Mouse (Mus musculus): ENCODE data around the gene Evi5l. TPM values are rescaled to one million over a fixed set of nuclear protein-coding genes. Genes with fewer than 3 reads are reported as not detected.
A peak's percentile ranks its signal among the peaks of the same experiment; 100 is the strongest.

Gene Evi5l
- polyA plus RNA-seq, 1 experiment = 5.7 TPM

GRCm38 (mm10) chr8:4239193-4239890 is 73.0 kb downstream of the Evi5l start:
- Histone ChIP-seq H3K27ac (ENCODE audit: insufficient read depth, low read length) (no peak overlapping the region), H3K27me3 (ENCODE audit: control insufficient read depth, insufficient read depth, low read length, poor library complexity, severe bottlenecking) (no peaks in the 10 kb centered on the region), H3K9ac (ENCODE audit: low read depth, poor library complexity, severe bottlenecking) (peak overlapping the region; percentile 74), H3K36me3 (ENCODE audit: control insufficient read depth, insufficient read depth, low read length, poor library complexity, severe bottlenecking) (peaks cover 15% of the 10 kb centered on the region), H3K4me3 (ENCODE audit: low read depth, low read length) (peak overlapping the region; percentile 85), H3K9me3 (replicated peaks; ENCODE audit: control insufficient read depth, insufficient read depth, low read length, poor library complexity, severe bottlenecking) (no peaks in the 10 kb centered on the region), H3K4me1 (ENCODE audit: control insufficient read depth, insufficient read depth, low read length) (no peaks in the 10 kb centered on the region)
- no peak for TF ChIP-seq CTCF (IDR thresholded peaks at IDR 0.05; ENCODE audit: low read depth, low read length)
- no peak for TF ChIP-seq POLR2A (IDR thresholded peaks at IDR 0.05; ENCODE audit: insufficient read depth, low read length)
- no peak for TF ChIP-seq EP300 (IDR thresholded peaks at IDR 0.05; ENCODE audit: insufficient read depth, low read depth, low read length)

GRCm38 (mm10) chr8:4245061-4245460 is 78.7 kb downstream of the Evi5l start:
- Histone ChIP-seq H3K27ac (ENCODE audit: insufficient read depth, low read length) (no peak overlapping the region), H3K4me3 (ENCODE audit: low read depth, low read length) (no peak overlapping the region), H3K9ac (ENCODE audit: low read depth, poor library complexity, severe bottlenecking) (no peak overlapping the region), H3K36me3 (ENCODE audit: control insufficient read depth, insufficient read depth, low read length, poor library complexity, severe bottlenecking) (peaks cover 33% of the 10 kb centered on the region), H3K4me1 (ENCODE audit: control insufficient read depth, insufficient read depth, low read length) (no peaks in the 10 kb centered on the region), H3K27me3 (ENCODE audit: control insufficient read depth, insufficient read depth, low read length, poor library complexity, severe bottlenecking) (no peaks in the 10 kb centered on the region), H3K9me3 (replicated peaks; ENCODE audit: control insufficient read depth, insufficient read depth, low read length, poor library complexity, severe bottlenecking) (no peaks in the 10 kb centered on the region)
- TF ChIP-seq CTCF (IDR thresholded peaks at IDR 0.05; ENCODE audit: low read depth, low read length) = no peak
- no peak for TF ChIP-seq POLR2A (IDR thresholded peaks at IDR 0.05; ENCODE audit: insufficient read depth, low read length)
- no peak for TF ChIP-seq EP300 (IDR thresholded peaks at IDR 0.05; ENCODE audit: insufficient read depth, low read depth, low read length)

DNA sequence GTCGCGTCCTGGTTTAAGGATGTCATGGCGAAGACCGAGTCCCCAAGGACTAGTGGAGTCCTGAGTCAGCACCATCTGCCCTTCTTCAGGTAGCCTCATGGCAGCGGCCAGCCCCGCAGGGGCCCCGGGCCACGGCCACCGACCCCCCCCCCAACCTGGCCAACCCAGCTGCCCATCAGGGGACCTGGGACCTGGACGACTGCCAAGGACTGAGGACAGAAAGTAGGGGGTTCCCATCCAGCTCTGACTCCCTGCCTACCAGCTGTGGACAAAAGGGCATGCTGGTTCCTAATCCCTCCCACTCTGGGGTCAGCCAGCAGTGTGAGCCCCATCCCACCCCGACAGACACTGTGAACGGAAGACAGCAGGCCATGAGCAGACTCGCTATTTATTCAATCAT is 79.4 kb downstream of the Evi5l start:
- peaks cover 33% of the 10 kb centered on the region for H3K36me3 ChIP-seq (ENCODE audit: control insufficient read depth, insufficient read depth, low read length, poor library complexity, severe bottlenecking)
- no peak overlapping the region for H3K9ac ChIP-seq (ENCODE audit: low read depth, poor library complexity, severe bottlenecking)
- no peaks in the 10 kb centered on the region for H3K9me3 ChIP-seq (replicated peaks; ENCODE audit: control insufficient read depth, insufficient read depth, low read length, poor library complexity, severe bottlenecking)
- no peaks in the 10 kb centered on the region for H3K4me1 ChIP-seq (ENCODE audit: control insufficient read depth, insufficient read depth, low read length)
- TF ChIP-seq EP300 (IDR thresholded peaks at IDR 0.05; ENCODE audit: insufficient read depth, low read depth, low read length) (no peak), CTCF (IDR thresholded peaks at IDR 0.05; ENCODE audit: low read depth, low read length) (no peak), POLR2A (IDR thresholded peaks at IDR 0.05; ENCODE audit: insufficient read depth, low read length) (no peak)
- H3K4me3 ChIP-seq (ENCODE audit: low read depth, low read length) = no peak overlapping the region
- H3K27me3 ChIP-seq (ENCODE audit: control insufficient read depth, insufficient read depth, low read length, poor library complexity, severe bottlenecking) = no peaks in the 10 kb centered on the region
- H3K27ac ChIP-seq (ENCODE audit: insufficient read depth, low read length) = no peak overlapping the region

- Histone ChIP-seq H3K4me3 (ENCODE audit: low read depth, low read length) (no peak overlapping the region), H3K9me3 (replicated peaks; ENCODE audit: control insufficient read depth, insufficient read depth, low read length, poor library complexity, severe bottlenecking) (no peaks in the 10 kb centered on the region), H3K9ac (ENCODE audit: low read depth, poor library complexity, severe bottlenecking) (no peak overlapping the region), H3K36me3 (ENCODE audit: control insufficient read depth, insufficient read depth, low read length, poor library complexity, severe bottlenecking) (peaks cover 33% of the 10 kb centered on the region), H3K27me3 (ENCODE audit: control insufficient read depth, insufficient read depth, low read length, poor library complexity, severe bottlenecking) (no peaks in the 10 kb centered on the region), H3K27ac (ENCODE audit: insufficient read depth, low read length) (no peak overlapping the region), H3K4me1 (ENCODE audit: control insufficient read depth, insufficient read depth, low read length) (no peaks in the 10 kb centered on the region)
- no peak for TF ChIP-seq POLR2A (IDR thresholded peaks at IDR 0.05; ENCODE audit: insufficient read depth, low read length)
- no peak for TF ChIP-seq EP300 (IDR thresholded peaks at IDR 0.05; ENCODE audit: insufficient read depth, low read depth, low read length)
- TF ChIP-seq CTCF (IDR thresholded peaks at IDR 0.05; ENCODE audit: low read depth, low read length) = no peak
Observed at GRCm38 (mm10) chr8:4247241-4247640, 80.9 kb downstream of the Evi5l start.

DNA sequence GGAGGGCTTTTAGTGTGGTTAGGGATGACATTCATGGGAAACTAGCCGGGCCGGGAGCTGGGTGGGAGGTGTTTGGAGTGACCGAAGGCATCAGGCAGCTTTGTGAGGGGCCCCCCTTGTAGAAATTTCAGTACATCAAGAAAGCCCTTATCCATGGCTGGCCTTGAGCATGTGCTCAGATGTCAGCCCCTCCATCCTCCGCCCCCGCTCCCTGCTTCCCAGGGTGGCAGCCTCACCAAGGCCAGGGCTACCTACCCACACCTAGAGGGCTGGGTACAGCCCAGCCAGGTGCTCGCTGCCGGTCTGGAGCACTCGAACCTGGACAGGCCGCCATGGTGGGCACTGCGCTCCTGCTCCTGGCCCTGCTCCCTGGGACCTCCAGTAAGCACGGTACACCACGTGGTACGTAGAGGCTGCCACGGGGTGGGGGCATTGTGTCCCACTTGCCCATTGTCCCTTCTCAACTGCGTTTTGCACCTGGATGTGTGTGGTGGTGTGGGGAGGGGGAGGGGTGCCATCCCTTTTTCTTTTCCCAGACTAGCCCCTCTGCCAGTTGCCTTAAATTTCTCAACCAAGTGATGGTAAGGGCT is 81.7 kb downstream of the Evi5l start, which contains the start of gene Tgfbr3l:
Gene Tgfbr3l, plus strand, starts transcription at position 264 of the 590 bp plus-strand sequence.
- TF ChIP-seq POLR2A (IDR thresholded peaks at IDR 0.05; ENCODE audit: insufficient read depth, low read length) (no peak), CTCF (IDR thresholded peaks at IDR 0.05; ENCODE audit: low read depth, low read length) (no peak), EP300 (IDR thresholded peaks at IDR 0.05; ENCODE audit: insufficient read depth, low read depth, low read length) (no peak)
- Histone ChIP-seq H3K27me3 (ENCODE audit: control insufficient read depth, insufficient read depth, low read length, poor library complexity, severe bottlenecking) (no peaks in the 10 kb centered on the region), H3K36me3 (ENCODE audit: control insufficient read depth, insufficient read depth, low read length, poor library complexity, severe bottlenecking) (peaks cover 30% of the 10 kb centered on the region), H3K4me1 (ENCODE audit: control insufficient read depth, insufficient read depth, low read length) (no peaks in the 10 kb centered on the region), H3K9me3 (replicated peaks; ENCODE audit: control insufficient read depth, insufficient read depth, low read length, poor library complexity, severe bottlenecking) (no peaks in the 10 kb centered on the region), H3K9ac (ENCODE audit: low read depth, poor library complexity, severe bottlenecking) (peak within 1 kb of the TSS; percentile 30), H3K27ac (ENCODE audit: insufficient read depth, low read length) (no peak within 1 kb of the TSS), H3K4me3 (ENCODE audit: low read depth, low read length) (peak within 1 kb of the TSS; percentile 9; the same call in 1 of the 2 replicates)

DNA sequence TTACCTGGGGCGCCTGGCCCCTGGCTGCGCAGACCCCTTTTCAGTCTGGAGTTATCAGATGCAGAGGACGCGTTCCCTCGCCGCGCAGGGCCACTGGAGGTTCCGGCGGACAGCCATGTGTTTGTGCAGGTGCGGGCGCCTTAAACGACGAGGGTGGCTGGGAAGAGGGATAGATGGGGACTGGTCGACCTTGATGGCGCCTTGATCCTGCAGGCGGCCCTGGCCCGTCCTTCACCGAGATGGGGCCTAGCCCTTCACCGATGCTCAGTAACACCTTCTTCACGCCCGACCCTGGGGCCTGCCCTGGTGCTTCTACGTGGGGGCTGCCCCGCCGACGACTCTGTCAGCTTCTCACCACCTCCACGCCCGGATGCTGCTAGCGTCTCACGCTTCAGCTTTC is 82.8 kb downstream of the Evi5l start:
- no peaks in the 10 kb centered on the region for H3K27me3 ChIP-seq (ENCODE audit: control insufficient read depth, insufficient read depth, low read length, poor library complexity, severe bottlenecking)
- peak overlapping the region; percentile 30 for H3K9ac ChIP-seq (ENCODE audit: low read depth, poor library complexity, severe bottlenecking)
- TF ChIP-seq EP300 (IDR thresholded peaks at IDR 0.05; ENCODE audit: insufficient read depth, low read depth, low read length) (peak; percentile 52; the same call in 1 of the 2 replicates), POLR2A (IDR thresholded peaks at IDR 0.05; ENCODE audit: insufficient read depth, low read length) (no peak)
- H3K9me3 ChIP-seq (replicated peaks; ENCODE audit: control insufficient read depth, insufficient read depth, low read length, poor library complexity, severe bottlenecking) = no peaks in the 10 kb centered on the region
- H3K36me3 ChIP-seq (ENCODE audit: control insufficient read depth, insufficient read depth, low read length, poor library complexity, severe bottlenecking) = peaks cover 19% of the 10 kb centered on the region
- peak overlapping the region; percentile 9 for H3K4me3 ChIP-seq (ENCODE audit: low read depth, low read length)
- H3K4me1 ChIP-seq (ENCODE audit: control insufficient read depth, insufficient read depth, low read length) = no peaks in the 10 kb centered on the region
- no peak overlapping the region for H3K27ac ChIP-seq (ENCODE audit: insufficient read depth, low read length)
